Mouse (Mus musculus) ES-Bruce4 (cell line): Measurements from ENCODE around the gene Ankrd10. TPM values are rescaled to one million over a fixed set of nuclear protein-coding genes. Genes with fewer than 3 reads are reported as not detected.
A peak's percentile ranks its signal among the peaks of the same experiment; 100 is the strongest.

Experiments
- H3K27ac ChIP-seq: 2 replicates; pipeline ENCODE4 v1.5.1; 2012; ENCODE audit warnings: low read length, inconsistent platforms; ENCODE audit not compliant: insufficient read depth
- H3K27me3 ChIP-seq: 2 replicates; pipeline ENCODE4 v1.6.1; 2012; ENCODE audit warnings: mild to moderate bottlenecking, low read length, inconsistent platforms; ENCODE audit not compliant: control insufficient read depth, poor library complexity, insufficient read depth, severe bottlenecking
- H3K36me3 ChIP-seq: 2 replicates; pipeline ENCODE4 v1.6.1; 2012; ENCODE audit warnings: inconsistent platforms, mild to moderate bottlenecking, low read length, moderate library complexity; ENCODE audit not compliant: control insufficient read depth, poor library complexity, insufficient read depth, severe bottlenecking
- H3K4me1 ChIP-seq: one replicate; pipeline ENCODE4 v1.8.1; 2011; ENCODE audit warnings: low read length; ENCODE audit not compliant: control insufficient read depth, insufficient read depth
- H3K4me3 ChIP-seq: 2 replicates; pipeline ENCODE4 v1.5.1; 2011; ENCODE audit warnings: low read depth, mild to moderate bottlenecking, low read length
- H3K9ac ChIP-seq: 2 replicates; pipeline ENCODE4 v1.6.1; 2012; ENCODE audit warnings: low read depth, mild to moderate bottlenecking, inconsistent platforms; ENCODE audit not compliant: poor library complexity, severe bottlenecking
- H3K9me3 ChIP-seq: replicated peaks from 2 replicates; pipeline ENCODE4 v1.6.1; 2012; ENCODE audit warnings: mild to moderate bottlenecking, low read length, inconsistent platforms; ENCODE audit not compliant: control insufficient read depth, poor library complexity, insufficient read depth, severe bottlenecking
- CTCF ChIP-seq: IDR thresholded peaks from one replicate; pipeline ENCODE4 v1.8.1; 2011; ENCODE audit warnings: low read depth, low read length
- EP300 ChIP-seq: IDR thresholded peaks from 2 replicates; pipeline ENCODE4 v1.6.1; 2011; ENCODE audit warnings: low read depth, low read length; ENCODE audit not compliant: insufficient read depth
- POLR2A ChIP-seq: IDR thresholded peaks from one replicate; pipeline ENCODE4 v1.8.1; 2011; ENCODE audit warnings: low read length; ENCODE audit not compliant: insufficient read depth
- polyA plus RNA-seq: library from polyadenylated mRNA; stranded (reverse); fragments of >200 nt; gene quantifications from 2 replicates; pipeline ENCODE4 v1.2.4, GENCODE M21; 2011; ENCODE audit warnings: low read depth; ENCODE audit not compliant: missing spikeins, insufficient read depth, insufficient read length

Ankrd10 gene
- polyA plus RNA-seq, 1 experiment = 101 TPM

DNA sequence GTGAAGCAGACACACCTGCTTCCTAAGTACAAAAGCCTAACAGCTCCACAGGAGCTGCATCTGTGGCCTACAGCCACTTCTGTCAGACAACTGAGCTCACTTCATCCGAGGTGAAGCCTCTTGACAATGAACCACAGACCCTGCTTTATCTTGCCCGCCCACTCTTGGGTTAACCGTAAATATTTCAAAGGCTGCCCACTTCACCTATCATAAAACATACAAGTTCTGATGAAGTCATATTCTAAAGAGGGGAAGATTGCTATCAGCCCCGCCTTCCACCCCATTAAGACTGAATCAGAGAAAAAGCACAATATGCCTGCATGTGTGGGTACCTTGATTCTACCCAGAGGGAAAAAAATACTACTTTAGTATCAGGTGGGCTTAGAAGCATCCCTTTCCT, 10.5 kb downstream of the Ankrd10 start:
- H3K9me3 ChIP-seq = no peaks in the 10 kb centered on the region
- no peak overlapping the region for H3K27ac ChIP-seq
- H3K9ac ChIP-seq = no peak overlapping the region
- peaks cover 4% of the 10 kb centered on the region for H3K4me1 ChIP-seq
- H3K27me3 ChIP-seq = no peaks in the 10 kb centered on the region
- peaks cover 77% of the 10 kb centered on the region for H3K36me3 ChIP-seq
- no peak for TF ChIP-seq EP300
- no peak for TF ChIP-seq CTCF
- no peak for TF ChIP-seq POLR2A
- H3K4me3 ChIP-seq = no peak overlapping the region

DNA sequence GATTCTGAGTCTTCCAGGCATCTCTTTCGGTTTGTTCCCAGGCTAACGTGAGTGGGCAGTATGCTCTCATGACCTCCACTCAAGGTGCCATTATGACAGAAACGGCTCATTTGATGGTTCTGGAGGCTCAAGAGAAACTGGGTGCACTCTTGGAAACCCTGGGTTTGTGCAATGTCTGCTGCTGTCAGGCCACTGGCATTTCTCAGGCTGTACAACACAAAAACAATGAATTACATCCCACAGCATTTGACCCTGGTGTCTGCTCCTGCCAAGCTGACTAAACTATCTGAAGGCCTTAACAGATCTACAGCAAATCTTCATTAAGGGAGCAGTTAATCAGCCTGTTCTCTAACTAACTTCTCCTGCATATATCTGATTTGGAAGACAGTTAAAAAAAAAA, 16.5 kb downstream of the Ankrd10 start:
- Histone ChIP-seq H3K4me3 (no peak overlapping the region), H3K27ac (no peak overlapping the region), H3K9me3 (no peaks in the 10 kb centered on the region), H3K4me1 (no peaks in the 10 kb centered on the region), H3K36me3 (peaks cover 84% of the 10 kb centered on the region), H3K9ac (no peak overlapping the region), H3K27me3 (no peaks in the 10 kb centered on the region)
- TF ChIP-seq CTCF (no peak), POLR2A (no peak), EP300 (no peak)

DNA sequence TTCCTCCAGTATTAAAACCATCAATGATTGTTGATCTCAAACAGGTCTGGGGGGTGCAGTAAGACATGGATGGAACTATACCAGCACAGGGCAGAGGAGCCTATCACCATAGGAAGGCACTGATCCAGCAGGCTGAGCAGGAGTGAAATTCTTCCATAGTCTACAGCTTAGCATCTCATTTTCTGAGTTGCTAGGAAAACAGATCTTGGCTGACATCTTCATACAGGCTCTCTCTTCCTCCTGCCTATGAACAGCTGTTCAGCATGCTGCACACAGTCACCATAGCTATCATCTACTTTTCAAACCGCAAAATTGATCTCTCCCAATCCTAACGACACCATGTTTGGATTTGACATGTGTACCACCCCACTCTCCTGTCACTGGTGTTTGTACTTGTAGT, 17.5 kb downstream of the Ankrd10 start:
- H3K27me3 ChIP-seq = no peaks in the 10 kb centered on the region
- H3K27ac ChIP-seq = no peak overlapping the region
- no peaks in the 10 kb centered on the region for H3K4me1 ChIP-seq
- H3K4me3 ChIP-seq = no peak overlapping the region
- H3K36me3 ChIP-seq = peaks cover 88% of the 10 kb centered on the region
- 0 out of 2 replicates have a peak, but pooled peaks cover 1% of the 10 kb centered on the region for H3K9me3 ChIP-seq
- no peak overlapping the region for H3K9ac ChIP-seq
- TF ChIP-seq POLR2A = no peak
- no peak for TF ChIP-seq EP300
- no peak for TF ChIP-seq CTCF

DNA sequence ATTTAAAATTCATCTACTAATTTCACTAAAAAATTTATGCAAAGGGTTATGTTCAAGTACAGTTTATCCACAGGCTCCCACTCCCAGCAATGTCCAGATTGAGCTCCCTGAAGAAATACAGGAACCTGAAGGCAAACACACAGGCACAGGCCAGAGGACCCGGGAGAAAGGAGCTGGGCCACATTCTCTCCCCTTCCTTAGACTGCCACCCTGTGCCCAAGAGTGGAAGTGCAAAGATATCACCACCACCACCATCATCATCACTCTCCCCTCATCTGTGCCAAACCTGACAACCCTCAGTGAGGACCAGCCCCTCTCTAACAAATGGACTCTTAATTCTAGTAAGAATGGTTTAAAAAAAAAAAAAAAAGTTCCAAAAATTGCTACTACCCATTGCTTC, 19.3 kb downstream of the Ankrd10 start:
- H3K36me3 ChIP-seq = peaks cover 90% of the 10 kb centered on the region
- H3K4me3 ChIP-seq = no peak overlapping the region
- H3K27ac ChIP-seq = no peak overlapping the region
- TF ChIP-seq POLR2A = no peak
- no peak for TF ChIP-seq EP300
- TF ChIP-seq CTCF = peak; percentile 69
- H3K9ac ChIP-seq = no peak overlapping the region
- no peaks in the 10 kb centered on the region for H3K27me3 ChIP-seq
- no peaks in the 10 kb centered on the region for H3K4me1 ChIP-seq
- peaks cover 15% of the 10 kb centered on the region for H3K9me3 ChIP-seq

DNA sequence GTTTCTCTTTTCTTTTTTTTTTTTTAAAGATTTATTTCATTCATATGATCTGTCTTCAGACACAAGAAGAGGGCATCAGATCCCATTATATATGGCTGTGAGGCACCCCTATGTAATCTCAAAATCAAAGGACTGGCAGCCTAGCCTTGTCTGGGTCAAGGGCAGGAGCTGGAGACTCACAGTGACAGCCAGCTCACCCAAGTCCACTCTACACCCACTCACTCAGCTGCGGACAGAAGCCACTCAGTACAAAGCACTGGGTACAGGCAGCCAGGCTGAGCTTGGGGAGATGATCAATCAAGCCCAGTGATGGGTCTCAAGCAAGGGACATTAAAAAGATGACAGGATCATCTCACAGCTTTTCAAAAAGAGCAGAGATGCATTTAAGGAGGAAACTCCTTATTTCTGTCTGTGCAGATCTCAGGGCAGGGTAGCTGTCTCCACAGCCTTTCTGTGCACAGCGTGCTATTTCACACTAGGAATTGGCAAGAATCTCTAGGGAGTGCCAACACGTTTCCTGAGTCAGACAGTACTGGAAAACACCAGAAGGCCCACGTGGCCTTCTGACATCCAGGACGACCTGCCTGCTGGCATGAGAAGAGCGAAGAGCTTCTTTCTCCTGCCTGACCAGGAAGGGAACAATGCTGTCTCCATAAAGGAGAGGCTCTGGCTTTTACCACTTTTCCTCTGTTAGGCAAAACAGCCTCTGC, 21.3 kb downstream of the Ankrd10 start:
- Histone ChIP-seq H3K27me3 (no peaks in the 10 kb centered on the region), H3K9ac (no peak overlapping the region), H3K4me1 (no peaks in the 10 kb centered on the region), H3K27ac (no peak overlapping the region), H3K9me3 (peaks cover 35% of the 10 kb centered on the region), H3K4me3 (no peak overlapping the region), H3K36me3 (peaks cover 88% of the 10 kb centered on the region)
- no peak for TF ChIP-seq CTCF
- TF ChIP-seq POLR2A = no peak
- TF ChIP-seq EP300 = no peak

DNA sequence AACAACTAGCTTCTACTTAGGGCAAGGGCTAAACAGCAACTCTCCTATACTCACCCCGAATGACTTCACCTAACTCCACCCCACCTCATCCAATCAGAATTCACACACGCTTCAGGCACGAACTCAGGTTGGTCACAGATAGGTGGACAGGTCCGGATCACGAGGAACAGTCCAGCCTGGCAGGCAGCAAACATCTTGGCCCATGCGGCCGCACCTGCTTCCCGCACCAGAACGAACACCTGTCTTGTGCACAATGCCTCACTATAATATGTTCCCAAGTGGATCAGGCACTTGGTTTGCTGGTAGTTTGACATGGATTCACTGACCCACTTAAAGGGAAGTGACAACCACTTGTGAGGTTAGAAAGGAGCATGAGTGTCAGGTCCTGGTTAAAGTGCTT, 26.7 kb downstream of the Ankrd10 start:
- H3K36me3 ChIP-seq = peaks cover 39% of the 10 kb centered on the region
- no peak overlapping the region for H3K4me3 ChIP-seq
- H3K9me3 ChIP-seq = peaks cover 75% of the 10 kb centered on the region
- H3K27ac ChIP-seq = no peak overlapping the region
- H3K27me3 ChIP-seq = no peaks in the 10 kb centered on the region
- H3K4me1 ChIP-seq = no peaks in the 10 kb centered on the region
- TF ChIP-seq EP300 (no peak), CTCF (no peak)
- H3K9ac ChIP-seq = no peak overlapping the region
